Mouse (Mus musculus) liver, embryonic 13.5 days (tissue): ENCODE data around the gene 4833420G17Rik. TPM values are rescaled to one million over a fixed set of nuclear protein-coding genes. Genes with fewer than 3 reads are reported as not detected.
"Not testable (repeated sequence)": the region's sequence is repeated elsewhere in the genome, so short reads cannot be mapped to it uniquely, and the experiment has no call there.

Experiments
- ATAC-seq: fragments of 200-750 bp; cut with Nextera tagmentation; 2 replicates; pipeline ENCODE4 v1.8.0; 2017; ENCODE audit warnings: low read depth, mild to moderate bottlenecking, moderate number of reproducible peaks, moderate library complexity
- DNase-seq: peaks from one replicate; pipeline ENCODE4 v3.0.0; 2022
- H3K27ac ChIP-seq: fragments of 300-500 bp; sonication (generic); 2 replicates; pipeline ENCODE4 v1.5.1; 2015; ENCODE audit warnings: moderate library complexity, mild to moderate bottlenecking, inconsistent platforms
- H3K27me3 ChIP-seq: fragments of 300-500 bp; sonication (generic); 2 replicates; pipeline ENCODE4 v1.6.1; 2015; ENCODE audit warnings: mild to moderate bottlenecking, inconsistent platforms
- H3K36me3 ChIP-seq: fragments of 300-500 bp; sonication (generic); 2 replicates; pipeline ENCODE4 v1.6.1; 2015; ENCODE audit warnings: mild to moderate bottlenecking, inconsistent platforms
- H3K4me1 ChIP-seq: fragments of 300-500 bp; sonication (generic); replicated peaks from 2 replicates; pipeline ENCODE4 v1.6.1; 2015; ENCODE audit warnings: inconsistent platforms
- H3K4me2 ChIP-seq: fragments of 300-500 bp; sonication (generic); 2 replicates; pipeline ENCODE4 v1.6.1; 2015; ENCODE audit warnings: inconsistent platforms, mild to moderate bottlenecking, moderate library complexity
- H3K4me3 ChIP-seq: fragments of 300-500 bp; sonication (generic); replicated peaks from 2 replicates; pipeline ENCODE4 v1.5.1; 2015; ENCODE audit warnings: mild to moderate bottlenecking, inconsistent platforms
- H3K9ac ChIP-seq: fragments of 300-500 bp; sonication (generic); 2 replicates; pipeline ENCODE4 v1.6.1; 2015; ENCODE audit warnings: mild to moderate bottlenecking, inconsistent platforms
- H3K9me3 ChIP-seq: fragments of 300-500 bp; sonication (generic); replicated peaks from 2 replicates; pipeline ENCODE4 v1.6.1; 2016; ENCODE audit warnings: inconsistent platforms
- WGBS: fragments of 180-500 bp; shearing (Covaris S2); methylation state at CpG from one replicate; pipeline ENCODE4 v1.1.7; 2015; ENCODE audit not compliant: insufficient replicate concordance; 5-methylcytosine and 5-hydroxymethylcytosine counted together
- polyA plus RNA-seq: library from polyadenylated mRNA; unstranded; fragments of >200 nt; fragmentation: Nextera tagmentation; extraction: Ambion mirVana; gene quantifications from 2 replicates; pipeline ENCODE4 v1.2.1, GENCODE M21; 2015

Gene 4833420G17Rik
- polyA plus RNA-seq, 1 experiment from 2014 or later, result 20.4 TPM

DNA sequence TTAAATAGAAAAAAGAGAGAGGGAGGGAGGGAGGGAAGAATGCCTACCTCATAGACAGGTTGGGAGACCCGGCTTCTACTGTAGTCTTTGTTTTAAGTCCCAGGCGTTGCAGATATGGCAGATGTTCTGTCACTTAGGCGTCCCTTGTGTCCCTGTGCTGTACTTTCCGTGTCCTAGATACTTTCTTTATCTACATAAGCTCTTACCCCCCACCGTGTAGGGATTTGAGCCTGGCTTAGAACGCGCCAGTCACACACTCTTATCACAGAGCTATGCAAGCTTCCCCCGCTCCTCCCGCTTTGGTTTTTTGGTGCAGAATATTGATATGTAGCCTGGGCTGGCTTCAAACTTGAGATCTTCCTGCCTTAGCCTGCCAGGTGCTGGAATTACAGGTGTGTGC, 14.1 kb downstream of the 4833420G17Rik start:
- ATAC-seq (no peak), DNase-seq (no peak)
- H3K9me3 ChIP-seq, result no peaks in the 10 kb centered on the region
- H3K4me1 ChIP-seq, result no peaks in the 10 kb centered on the region
- no peak overlapping the region for H3K27ac ChIP-seq
- H3K4me2 ChIP-seq, result no peak overlapping the region
- H3K4me3 ChIP-seq, result no peak overlapping the region
- WGBS, result 71% methylated on average over 9 of the region's 9 CpGs
- H3K36me3 ChIP-seq, result peaks cover 65% of the 10 kb centered on the region
- no peak overlapping the region for H3K9ac ChIP-seq
- no peaks in the 10 kb centered on the region for H3K27me3 ChIP-seq

DNA sequence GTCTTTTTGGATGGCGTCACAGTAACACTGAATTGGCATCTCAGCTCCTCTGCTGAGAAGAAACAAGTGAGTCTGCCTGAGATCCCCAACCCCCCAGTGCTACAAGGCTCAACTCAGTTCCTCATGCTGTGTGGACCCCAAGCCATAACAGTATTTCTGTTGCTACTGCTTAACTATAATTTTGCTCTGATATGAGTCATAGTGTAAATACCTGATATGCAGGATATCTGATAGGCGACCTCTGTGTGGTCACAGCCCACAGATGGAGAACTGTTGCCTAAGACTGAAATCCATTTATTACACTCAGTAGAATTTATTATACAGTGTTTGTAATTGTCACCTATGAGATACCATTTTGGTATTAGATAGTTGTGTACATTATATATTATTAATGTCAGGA, 15.2 kb downstream of the 4833420G17Rik start:
- Histone ChIP-seq H3K9me3 (no peaks in the 10 kb centered on the region), H3K4me3 (no peak overlapping the region), H3K9ac (no peak overlapping the region), H3K4me1 (no peaks in the 10 kb centered on the region), H3K36me3 (peaks cover 60% of the 10 kb centered on the region), H3K27me3 (no peaks in the 10 kb centered on the region), H3K4me2 (no peak overlapping the region), H3K27ac (no peak overlapping the region)
- WGBS, result 79% methylated on average over 2 of the region's 2 CpGs
- no peak for ATAC-seq
- DNase-seq, result no peak

GRCm38 (mm10) chr13:119487354-119487753, 24.8 kb downstream of the 4833420G17Rik start:
- Histone ChIP-seq H3K4me2 (no peak overlapping the region), H3K36me3 (peaks cover 19% of the 10 kb centered on the region), H3K9me3 (peaks cover 15% of the 10 kb centered on the region), H3K4me3 (no peak overlapping the region), H3K27ac (no peak overlapping the region), H3K27me3 (no peaks in the 10 kb centered on the region), H3K9ac (no peak overlapping the region), H3K4me1 (no peaks in the 10 kb centered on the region)
- ATAC-seq (no peak), DNase-seq (no peak)
- 66% methylated on average over 7 of the region's 7 CpGs for WGBS

DNA sequence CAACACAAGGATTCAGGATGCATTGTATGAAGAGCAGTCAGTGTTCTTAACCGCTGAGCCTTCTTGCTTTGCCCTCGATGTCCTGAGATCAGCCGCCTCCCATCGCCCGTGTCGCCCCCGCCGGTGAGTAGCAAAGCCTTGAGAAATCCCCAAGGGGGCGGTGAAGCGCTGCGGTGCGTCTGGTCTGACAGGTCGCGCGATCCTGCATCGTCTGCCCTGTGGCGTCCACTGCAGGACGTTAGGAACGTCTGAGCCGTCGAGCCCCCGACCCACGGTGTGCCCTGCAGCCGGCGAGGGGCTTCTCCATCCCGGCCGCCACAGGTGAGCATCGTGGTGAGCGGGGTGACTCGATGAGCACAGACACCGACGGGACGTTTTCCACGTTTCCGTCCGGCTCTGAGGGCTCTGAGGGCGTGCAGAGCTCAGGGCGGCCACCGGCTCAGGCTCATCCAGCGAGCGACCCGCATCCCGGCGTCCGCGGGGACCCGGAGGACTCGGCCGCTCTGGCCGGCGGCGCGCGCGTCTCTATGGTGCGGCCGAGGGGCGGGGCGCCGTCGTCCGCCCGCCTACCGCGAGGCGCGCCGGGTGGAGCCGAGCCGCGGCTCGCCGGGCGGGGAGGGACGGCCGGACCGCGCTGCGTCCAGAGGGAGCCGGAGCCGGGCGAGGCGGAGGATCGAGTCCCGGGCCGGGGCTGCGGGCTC, 25.5 kb downstream of the 4833420G17Rik start, which contains the start of the genes Tmem267 and 3110070M22Rik:
Gene Tmem267 (plus strand): TSS at position 160 of the 701 bp plus-strand sequence.
Gene 3110070M22Rik (minus strand): TSS at position 504 of the 701 bp plus-strand sequence.
- 76% methylated on average over 87 of the region's 87 CpGs for WGBS
- ATAC-seq, result no peak

GRCm38 (mm10) chr13:119492083-119492482, 29.5 kb downstream of the 4833420G17Rik start:
- H3K27me3 ChIP-seq, H3K4me2 ChIP-seq, DNase-seq, H3K4me3 ChIP-seq, H3K9ac ChIP-seq, ATAC-seq, H3K4me1 ChIP-seq, H3K27ac ChIP-seq, H3K36me3 ChIP-seq: not testable (repeated sequence)
- H3K9me3 ChIP-seq, result peaks cover 20% of the 10 kb centered on the region
- 76% methylated on average over 10 of the region's 10 CpGs for WGBS

More for the DNA sequence above, 25.5 kb downstream of the 4833420G17Rik start, which contains the start of the genes Tmem267 and 3110070M22Rik:
- H3K9ac ChIP-seq, result peak within 1 kb of the TSS; percentile 63
- H3K27me3 ChIP-seq, result no peaks in the 10 kb centered on the region
- H3K4me1 ChIP-seq, result no peaks in the 10 kb centered on the region
- H3K27ac ChIP-seq, result no peak within 1 kb of the TSS
- no peak within 1 kb of the TSS for H3K4me3 ChIP-seq
- no peak within 1 kb of the TSS for H3K4me2 ChIP-seq
- peaks cover 18% of the 10 kb centered on the region for H3K36me3 ChIP-seq
- peaks cover 15% of the 10 kb centered on the region for H3K9me3 ChIP-seq
- DNase-seq, result peak; percentile 73

- ATAC-seq, result not testable (repeated sequence)
- WGBS, result 89% methylated on average over 13 of the region's 22 CpGs
Measured at GRCm38 (mm10) chr13:119494938-119495337, 32.4 kb downstream of the 4833420G17Rik start.

More at GRCm38 (mm10) chr13:119494938-119495337, 32.4 kb downstream of the 4833420G17Rik start:
- H3K36me3 ChIP-seq, H3K4me3 ChIP-seq, H3K4me2 ChIP-seq, H3K27me3 ChIP-seq, H3K9ac ChIP-seq, H3K4me1 ChIP-seq, H3K27ac ChIP-seq, DNase-seq: not testable (repeated sequence)
- H3K9me3 ChIP-seq, result peaks cover 18% of the 10 kb centered on the region

Other genes starting within 250 kb of the 4833420G17Rik start
- 25.5 and 29.8 TPM in 2 replicates for gene Paip1, start 34.2 kb upstream of the 4833420G17Rik start, polyA plus RNA-seq
- 0.45 and 0.86 TPM in 2 replicates for gene Tmem267, start 25.3 kb downstream of the 4833420G17Rik start, polyA plus RNA-seq
- gene 3110070M22Rik, start 25.6 kb downstream of the 4833420G17Rik start, polyA plus RNA-seq, result 0.35 and 0.37 TPM in 2 replicates
- not detected in 2 replicates for gene Ccl28, start 161.1 kb downstream of the 4833420G17Rik start, polyA plus RNA-seq
- 101 and 140 TPM in 2 replicates for gene Hmgcs1, start 227.6 kb downstream of the 4833420G17Rik start, polyA plus RNA-seq